Mouse (Mus musculus) layer of hippocampus, adult 11-12 months (tissue): ENCODE measurements around the gene Kank2.
A peak's percentile ranks its signal among the peaks of the same experiment; 100 is the strongest.
"Not testable (repeated sequence)": the region's sequence is repeated elsewhere in the genome, so short reads cannot be mapped to it uniquely, and the experiment has no call there.

Source experiments
- DNase-seq: peaks from one replicate; pipeline ENCODE4 v3.0.0; 2022; ENCODE audit warnings: low spot score

The Kank2 gene

GRCm38 (mm10) chr9:21784517-21785307 is 13.8 kb downstream of the Kank2 start:
- DNase-seq = no peak

DNA sequence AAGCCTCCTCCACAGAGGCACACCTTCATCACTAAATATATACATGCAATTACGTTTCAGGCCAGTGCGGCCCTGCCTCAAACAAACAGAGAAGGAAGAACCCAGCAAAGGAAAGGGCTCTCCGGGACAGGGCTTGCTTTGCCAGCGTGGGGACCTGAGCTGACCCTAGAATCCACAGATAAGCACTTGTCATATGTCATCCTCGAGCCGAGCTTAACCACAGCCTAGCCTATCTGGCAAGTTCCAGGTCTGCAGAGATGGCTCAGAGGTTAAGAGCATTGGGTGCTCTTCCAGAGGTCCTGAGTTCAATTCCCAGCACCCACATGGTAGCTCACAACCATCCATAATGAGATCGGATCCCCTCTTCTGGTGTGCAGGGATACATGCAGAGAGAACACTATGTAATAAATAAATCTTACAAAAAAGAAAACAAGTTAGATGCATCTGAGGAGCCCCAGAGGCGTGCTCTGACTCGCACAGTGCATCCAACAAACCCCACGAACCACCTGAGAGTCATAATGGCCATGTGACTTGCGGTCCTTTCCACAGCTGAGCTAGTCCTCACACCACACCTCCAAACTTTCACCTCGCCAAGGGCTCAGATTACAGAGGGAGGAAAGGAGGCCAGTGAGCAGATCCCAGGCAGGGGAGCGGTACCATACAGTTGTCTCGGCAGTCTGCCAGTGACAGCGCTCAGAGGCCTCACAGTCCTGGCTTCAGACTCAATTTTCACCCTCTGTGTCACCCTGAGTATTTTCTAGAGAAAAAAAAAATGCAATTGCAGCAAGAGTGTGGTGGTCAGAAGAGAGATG is 16.7 kb downstream of the Kank2 start:
- no peak for DNase-seq

GRCm38 (mm10) chr9:21777726-21778125 is 20.8 kb downstream of the Kank2 start:
- DNase-seq = no peak

- DNase-seq = no peak
Measured at GRCm38 (mm10) chr9:21774353-21774752, 24.2 kb downstream of the Kank2 start.

DNA sequence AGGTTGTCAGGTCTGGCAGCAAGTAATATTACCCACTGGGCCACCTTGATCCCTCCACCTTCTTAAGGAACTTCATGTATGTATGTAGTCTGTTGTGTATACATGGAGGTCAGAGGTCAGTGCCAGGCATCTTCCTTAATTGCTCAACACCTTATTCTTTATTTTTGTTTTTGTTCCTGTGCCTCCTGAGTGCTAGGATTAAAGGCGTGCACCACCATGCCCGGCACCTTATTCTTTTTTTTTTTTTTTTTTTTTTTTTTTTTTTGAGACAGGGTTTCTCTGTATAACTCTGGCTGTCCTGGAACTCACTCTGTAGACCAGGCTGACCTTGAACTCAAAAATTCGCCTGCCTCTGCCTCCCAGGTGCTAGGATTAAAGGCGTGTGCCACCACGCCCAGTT is 25.1 kb downstream of the Kank2 start:
- DNase-seq = not testable (repeated sequence)

GRCm38 (mm10) chr9:21769558-21770183 is 28.9 kb downstream of the Kank2 start:
- DNase-seq = no peak

- no peak for DNase-seq
Measured at GRCm38 (mm10) chr9:21768511-21769411, 29.8 kb downstream of the Kank2 start.

- no peak for DNase-seq
Measured at GRCm38 (mm10) chr9:21767896-21768295, 30.6 kb downstream of the Kank2 start.

GRCm38 (mm10) chr9:21764084-21764999 is 34.2 kb downstream of the Kank2 start:
- no peak for DNase-seq

DNA sequence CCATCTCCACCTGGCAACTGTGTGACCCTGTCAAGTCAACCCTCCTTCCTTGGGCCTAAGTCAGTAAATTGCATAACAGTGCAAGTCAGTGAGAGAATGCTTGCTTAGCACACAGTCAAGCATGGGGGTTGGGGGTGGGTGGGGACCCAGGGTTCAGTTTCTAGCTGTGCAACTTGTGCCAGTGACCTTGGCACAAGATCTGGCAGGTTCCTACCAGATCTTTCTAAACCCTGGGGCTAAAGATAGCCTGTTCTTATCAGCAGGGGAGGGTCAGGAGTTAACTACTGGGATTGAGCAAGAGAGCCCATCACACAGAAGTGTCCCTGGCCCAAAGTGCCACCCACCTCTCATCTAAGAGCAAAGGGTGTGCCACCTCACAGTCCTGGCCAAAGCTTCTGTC is 36.4 kb downstream of the Kank2 start:
- no peak for DNase-seq

DNA sequence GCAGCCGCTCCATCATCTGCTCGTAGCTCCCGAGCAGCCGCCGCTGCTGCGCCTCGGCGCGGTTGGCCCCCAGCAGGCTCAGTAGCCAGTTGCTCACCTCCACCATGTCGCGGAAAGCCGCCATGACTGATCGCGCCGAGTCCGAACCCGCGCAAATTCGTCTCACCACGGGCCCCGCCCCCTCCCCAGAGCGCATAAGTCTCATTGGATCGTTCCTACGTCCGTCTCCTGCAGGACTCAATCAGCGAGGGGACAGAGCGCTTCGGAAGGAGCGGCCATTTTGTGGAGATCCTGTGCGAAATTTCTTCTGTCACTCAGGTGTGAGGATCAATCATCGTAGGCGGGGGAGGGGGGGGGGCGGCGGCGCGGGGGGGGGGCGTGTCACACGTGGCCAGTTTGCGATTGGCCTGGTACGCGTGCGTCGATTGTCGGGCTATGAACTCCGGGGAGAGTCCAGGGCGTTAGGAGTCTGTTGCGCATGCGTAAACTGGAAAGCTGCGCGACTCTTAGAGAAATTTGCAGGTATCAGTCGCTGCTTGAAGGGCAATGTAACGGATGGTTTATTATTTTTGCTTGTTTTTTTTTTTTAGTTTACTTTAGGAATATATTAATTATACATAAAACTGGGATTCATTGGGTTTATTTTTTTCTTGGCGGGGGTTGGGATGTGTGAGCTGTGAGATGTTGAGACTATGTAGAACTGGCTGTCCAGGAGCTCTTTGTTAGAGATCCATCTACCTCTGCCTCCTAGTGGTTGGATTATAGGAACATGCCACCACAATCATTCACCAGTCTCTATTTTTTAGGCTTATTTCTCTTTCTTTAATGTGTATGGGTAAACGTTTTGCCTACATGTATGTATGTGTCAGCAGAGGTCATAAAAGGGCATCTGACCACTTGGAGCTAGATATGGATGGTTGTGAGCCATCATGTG is 38.1 kb downstream of the Kank2 start, which contains the start of gene Spc24:
Gene Spc24 (minus strand): TSS at position 149 of the 934 bp plus-strand sequence.
- peak; percentile 95 for DNase-seq

DNA sequence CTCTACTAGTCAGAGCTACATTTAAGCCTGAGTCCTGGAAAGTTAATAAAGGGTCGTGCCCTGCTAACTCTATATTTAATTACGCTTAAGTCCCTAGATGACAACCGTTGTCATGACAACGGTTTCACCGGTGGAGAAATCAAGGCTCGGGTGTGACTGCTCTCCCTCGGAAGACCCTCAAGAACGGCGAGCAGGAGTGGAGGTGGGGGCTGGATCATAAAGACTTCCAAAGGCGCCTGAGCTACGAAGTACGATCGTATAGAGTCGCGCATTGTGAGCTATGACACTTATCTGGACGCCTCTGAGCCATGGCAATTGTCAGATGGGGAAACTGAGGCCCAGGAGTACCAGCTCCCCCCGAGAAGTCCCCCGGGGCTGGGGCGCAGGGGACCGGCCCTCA is 38.8 kb downstream of the Kank2 start:
- DNase-seq = no peak

DNA sequence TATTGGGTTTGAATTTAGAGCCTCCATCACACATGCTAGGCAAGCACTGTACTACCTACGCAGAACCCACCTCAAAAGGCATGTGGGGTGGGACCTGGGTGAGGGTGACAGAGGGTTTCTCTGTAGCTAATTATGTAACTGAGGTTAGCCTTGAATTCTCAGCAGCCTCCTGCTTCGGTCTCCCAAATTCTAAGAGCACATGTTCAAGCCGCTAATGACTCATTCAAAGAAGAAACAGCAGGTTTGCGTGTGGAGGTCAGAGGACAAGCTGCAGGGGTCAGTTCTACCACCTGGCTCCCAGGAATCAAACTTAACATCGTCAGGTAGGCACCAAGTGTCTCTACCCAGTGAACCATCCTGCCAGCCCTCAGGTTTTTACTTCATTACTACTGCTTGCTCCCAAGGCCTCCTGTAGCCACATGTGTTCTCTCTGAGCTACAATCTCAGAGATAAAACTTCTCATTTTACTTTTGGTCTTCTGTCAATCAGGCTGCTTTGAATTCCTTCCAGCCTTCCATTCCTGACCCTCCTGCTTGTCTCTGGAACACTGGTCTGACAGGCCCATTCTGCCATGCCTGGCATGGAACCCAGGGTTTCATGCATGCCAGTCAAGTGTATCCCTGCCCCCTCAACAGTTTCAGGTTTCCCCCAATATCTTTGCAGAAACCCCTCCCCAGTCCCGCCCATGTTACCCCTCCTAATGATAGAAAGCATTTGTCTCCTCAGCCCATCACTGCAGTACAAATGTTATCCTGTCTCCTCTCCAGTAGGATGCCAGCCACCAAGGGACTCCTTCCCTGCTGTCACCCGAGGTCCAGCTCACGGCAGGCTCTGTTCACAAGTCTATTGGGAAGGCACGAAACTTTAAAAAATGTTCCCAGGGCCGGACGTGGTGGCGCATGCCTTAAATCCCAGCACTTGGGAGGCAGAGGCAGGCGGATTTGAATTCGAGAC is 39.7 kb downstream of the Kank2 start:
- no peak for DNase-seq

- DNase-seq = no peak
Measured at GRCm38 (mm10) chr9:21754516-21755321, 43.8 kb downstream of the Kank2 start.

DNA sequence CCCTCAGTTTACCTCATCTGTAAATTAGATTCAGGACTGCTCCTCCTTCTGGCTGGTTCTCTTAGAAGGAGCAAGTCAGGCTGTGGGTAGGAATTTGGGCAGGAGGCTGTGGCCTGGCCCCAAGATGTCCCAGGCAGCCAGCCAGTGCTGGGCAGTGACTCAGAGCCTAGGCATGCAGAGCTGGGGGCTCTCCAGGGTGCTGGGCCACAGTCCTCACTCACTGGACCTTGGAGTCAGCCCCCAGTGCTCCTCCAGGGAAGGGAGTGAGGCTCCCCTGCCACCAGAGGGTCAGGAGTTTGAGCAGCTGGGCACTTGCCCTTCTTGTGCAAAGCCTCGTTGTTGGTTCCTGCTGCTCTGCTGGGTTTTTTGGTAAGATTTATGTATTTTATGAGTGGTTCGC is 44.5 kb downstream of the Kank2 start:
- DNase-seq = peak; percentile 30

DNA sequence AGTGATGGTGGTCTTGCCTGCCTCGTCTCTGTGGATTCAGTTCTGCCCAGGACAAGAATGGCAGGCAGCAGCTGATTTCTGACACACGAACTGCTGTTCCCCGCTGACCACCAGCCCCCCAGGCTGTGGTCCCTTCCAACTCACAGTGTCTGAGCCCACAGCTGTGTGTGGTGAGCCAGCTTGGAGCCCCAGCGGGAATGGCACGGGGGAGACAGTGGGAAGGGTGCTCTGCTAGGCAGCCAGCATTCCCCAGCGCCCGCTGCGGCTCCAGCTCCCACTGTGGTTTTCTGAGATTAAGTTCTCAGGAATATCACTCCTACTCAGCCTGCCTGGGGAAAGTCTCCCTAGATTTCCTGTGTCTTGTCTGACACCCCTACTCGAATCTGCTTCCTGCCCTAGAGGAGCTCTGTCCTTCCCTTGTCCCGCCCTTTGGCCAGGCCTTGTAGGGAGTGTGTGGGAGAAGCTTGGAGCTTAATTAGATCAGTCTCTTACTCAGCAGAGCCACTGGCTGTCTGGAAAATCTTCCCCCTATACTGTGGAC is 46.2 kb downstream of the Kank2 start:
- no peak for DNase-seq

GRCm38 (mm10) chr9:21751347-21751746 is 47.2 kb downstream of the Kank2 start:
- no peak for DNase-seq
